Comparison of ENCODE assay signal across 29 mouse cellular contexts in the genomic region with DNA sequence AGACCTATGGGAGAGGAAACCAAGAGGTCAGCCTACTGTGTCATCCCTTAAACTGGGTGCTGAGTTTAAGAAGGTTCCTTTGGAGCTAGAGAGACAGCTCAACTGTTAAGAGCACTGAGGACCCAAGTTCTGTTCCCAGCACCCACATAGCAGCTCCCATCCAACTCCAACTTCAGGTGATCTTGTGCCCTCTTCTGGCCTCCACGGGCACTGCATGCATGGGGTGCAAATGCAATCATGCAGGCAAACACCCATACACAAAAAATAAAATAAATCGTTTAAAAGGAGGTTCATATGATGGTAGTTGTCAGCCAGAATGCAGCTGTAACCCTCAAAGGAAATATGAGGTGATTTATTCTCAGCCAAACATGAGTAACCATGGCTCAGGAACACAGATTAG. TPM values are rescaled to one million over a fixed set of nuclear protein-coding genes. Genes with fewer than 3 reads are reported as not detected.
A peak's percentile ranks its signal among the peaks of the same experiment; 100 is the strongest.
DNase-seq lines count a peak whose midpoint lies in the region; ATAC-seq and TF ChIP-seq lines count a peak whose summit lies in the region.
"Had no signal": no experiment of that assay in that cellular context is flagged by ENCODE, and none has a peak within 500 bp of the region (broad histone marks: within the 10 kb centered on the region; RNA-seq: fewer than 3 reads in every experiment).

No protein-coding gene starts in this region.

- peak; percentile 11; the same call in 1 of the 2 replicates for TF ChIP-seq CTCF in heart, postnatal 0 days (IDR thresholded peaks at IDR 0.05; ENCODE audit: low read depth)
- peak; percentile 26; the same call in 1 of the 2 replicates for TF ChIP-seq CTCF in liver, postnatal 0 days (IDR thresholded peaks at IDR 0.05; ENCODE audit: low read depth)
- peak; percentile 38 to 50 (median 41); a peak in 5 of 6 replicates for TF ChIP-seq CTCF in MEL (IDR thresholded peaks at IDR 0.05 in 2 of 3, conservative IDR thresholded peaks at IDR 0.05 in 1 of 3; ENCODE audit: control insufficient read depth in 1 of 3, insufficient read depth in 1 of 3, low read depth in 2 of 3, low read length in 3 of 3, poor library complexity in 1 of 3, severe bottlenecking in 1 of 3)
- TF ChIP-seq CTCF in stomach, postnatal 0 days (IDR thresholded peaks at IDR 0.05; ENCODE audit: low read depth): peak; percentile 31; the same call in 1 of the 2 replicates

- H3K27me3 ChIP-seq in heart, postnatal 0 days (ENCODE audit: control insufficient read depth, insufficient read depth, low read length): 0 out of 2 replicates have a peak, but pooled peaks cover 7% of the 10 kb centered on the region
- peaks cover 10% of the 10 kb centered on the region; the same call in 1 of the 2 replicates for H3K27me3 ChIP-seq in liver, postnatal 0 days (ENCODE audit: insufficient read depth, low read length)
- H3K27me3 ChIP-seq in MEL (ENCODE audit: control insufficient read depth in 1 of 2, insufficient read depth in 2 of 2, low read length in 2 of 2): peaks cover 5 to 6% of the 10 kb centered on the region in 2 experiments; a peak in 2 of 4 replicates
- no peaks in the 10 kb centered on the region for H3K27me3 ChIP-seq in stomach, postnatal 0 days (ENCODE audit: control insufficient read depth, insufficient read depth, low read length)

- H3K79me2 ChIP-seq in MEL (ENCODE audit: control insufficient read depth, insufficient read depth, low read length, poor library complexity): no peaks in the 10 kb centered on the region

- no peak overlapping the region for H3K4me2 ChIP-seq in heart, postnatal 0 days (ENCODE audit: low read depth, low read length)
- no peak overlapping the region for H3K4me2 ChIP-seq in liver, postnatal 0 days (ENCODE audit: low read depth, low read length)
- H3K4me2 ChIP-seq in stomach, postnatal 0 days (replicated peaks; ENCODE audit: low read depth): no peak overlapping the region
- H3K4me2 ChIP-seq: kidney, embryonic 15.5 days; liver, embryonic 13.5 days; midbrain, embryonic 11.5 days; neural tube, embryonic 15.5 days had no signal

- no peak for DNase-seq in heart, postnatal 0 days (ENCODE audit: low spot score)
- DNase-seq in heart, postnatal 4 days: no peak
- no peak for DNase-seq in liver, postnatal 0 days
- DNase-seq in liver (no peak), MEL (ENCODE audit: low read depth, low spot score) (peak; percentile 18)
- DNase-seq in stomach, postnatal 0 days (ENCODE audit: low spot score): no peak
- DNase-seq in adrenal gland, postnatal 14 days: no peak
- DNase-seq: adrenal gland, postnatal 36 days; cerebellum, adult 18-20 months; cerebellum, postnatal 14 days; heart, postnatal 10 days; kidney, postnatal 4 days; liver, embryonic 13.5 days had no signal

- no peak for TF ChIP-seq EP300 in heart, postnatal 0 days (IDR thresholded peaks at IDR 0.05; ENCODE audit: low read depth)
- no peak for TF ChIP-seq EP300 in liver, postnatal 0 days (IDR thresholded peaks at IDR 0.05; ENCODE audit: low read depth)
- TF ChIP-seq EP300 in MEL (IDR thresholded peaks at IDR 0.05; ENCODE audit: low read depth in 1 of 2, low read length in 2 of 2): no peak
- no peak for TF ChIP-seq EP300 in stomach, postnatal 0 days (optimal IDR thresholded peaks at IDR 0.05)

- H3K4me3 ChIP-seq in heart, postnatal 0 days (ENCODE audit: low read depth, low read length): no peak overlapping the region
- H3K4me3 ChIP-seq in liver, postnatal 0 days (ENCODE audit: low read depth, low read length): no peak overlapping the region
- H3K4me3 ChIP-seq in MEL (ENCODE audit: control insufficient read depth in 1 of 2, insufficient read depth in 1 of 2, low read depth in 2 of 2, low read length in 2 of 2): no peak overlapping the region
- H3K4me3 ChIP-seq in stomach, postnatal 0 days (ENCODE audit: low read depth, low read length): no peak overlapping the region
- H3K4me3 ChIP-seq: forebrain, embryonic 10.5 days; heart, embryonic 10.5 days; kidney, embryonic 15.5 days; limb, embryonic 10.5 days; liver, embryonic 13.5 days; neural tube, embryonic 15.5 days had no signal

- ATAC-seq in heart, postnatal 0 days (ENCODE audit: insufficient read depth, low read depth): no peak
- ATAC-seq in liver, postnatal 0 days: no peak
- ATAC-seq in stomach, postnatal 0 days (ENCODE audit: low FRiP score, low TSS enrichment): no peak
- ATAC-seq: hindbrain, postnatal 0 days; intestine, postnatal 0 days had no signal

- peak; percentile 17; the same call in 1 of the 2 replicates for TF ChIP-seq RAD21 in MEL (IDR thresholded peaks at IDR 0.05; ENCODE audit: low read depth, low read length)

- H3K9ac ChIP-seq in heart, postnatal 0 days (replicated peaks; ENCODE audit: low read depth, low read length): no peak overlapping the region
- no peak overlapping the region for H3K9ac ChIP-seq in liver, postnatal 0 days (replicated peaks)
- no peak overlapping the region for H3K9ac ChIP-seq in MEL (ENCODE audit: control insufficient read depth, low read depth, low read length, poor library complexity, severe bottlenecking)
- no peak overlapping the region for H3K9ac ChIP-seq in stomach, postnatal 0 days (ENCODE audit: low read length)
- H3K9ac ChIP-seq: kidney, embryonic 15.5 days; liver, embryonic 13.5 days; neural tube, embryonic 15.5 days had no signal

- no peaks in the 10 kb centered on the region for H3K9me3 ChIP-seq in heart, postnatal 0 days (replicated peaks; ENCODE audit: control insufficient read depth, low read length)
- H3K9me3 ChIP-seq in liver, postnatal 0 days (ENCODE audit: low read length): no peaks in the 10 kb centered on the region; the same call in 1 of the 2 replicates
- no peaks in the 10 kb centered on the region for H3K9me3 ChIP-seq in MEL (replicated peaks; ENCODE audit: insufficient read depth, low read length)
- H3K9me3 ChIP-seq in stomach, postnatal 0 days (ENCODE audit: control insufficient read depth, low read length): 0 out of 2 replicates have a peak, but pooled peaks cover 2% of the 10 kb centered on the region
- H3K9me3 ChIP-seq: heart, embryonic 10.5 days; kidney, embryonic 15.5 days; limb, embryonic 10.5 days; liver, embryonic 13.5 days; neural tube, embryonic 15.5 days had no signal

- H3K4me1 ChIP-seq in heart, postnatal 0 days (ENCODE audit: control insufficient read depth, insufficient read depth): no peaks in the 10 kb centered on the region
- no peaks in the 10 kb centered on the region for H3K4me1 ChIP-seq in liver, postnatal 0 days (ENCODE audit: insufficient read depth)
- H3K4me1 ChIP-seq in MEL (ENCODE audit: control insufficient read depth in 1 of 2, insufficient read depth in 2 of 2, low read length in 2 of 2): no peaks in the 10 kb centered on the region
- H3K4me1 ChIP-seq in stomach, postnatal 0 days (replicated peaks; ENCODE audit: control insufficient read depth, insufficient read depth): no peaks in the 10 kb centered on the region
- H3K4me1 ChIP-seq: liver, embryonic 13.5 days; neural tube, embryonic 15.5 days had no signal

- TF ChIP-seq POLR2A in MEL (IDR thresholded peaks at IDR 0.05; ENCODE audit: control insufficient read depth in 1 of 2, insufficient read depth in 1 of 2, low read depth in 1 of 2, low read length in 2 of 2, poor library complexity in 1 of 2): no peak

- H3K36me3 ChIP-seq in heart, postnatal 0 days (replicated peaks; ENCODE audit: control insufficient read depth, insufficient read depth, low read length): no peaks in the 10 kb centered on the region
- no peaks in the 10 kb centered on the region for H3K36me3 ChIP-seq in liver, postnatal 0 days (replicated peaks; ENCODE audit: insufficient read depth, low read length)
- no peaks in the 10 kb centered on the region for H3K36me3 ChIP-seq in MEL (ENCODE audit: control insufficient read depth in 1 of 2, insufficient read depth in 2 of 2, low read length in 2 of 2)
- H3K36me3 ChIP-seq in stomach, postnatal 0 days (ENCODE audit: control insufficient read depth, insufficient read depth, low read length): no peaks in the 10 kb centered on the region
- H3K36me3 ChIP-seq: forebrain, embryonic 10.5 days; heart, embryonic 10.5 days; kidney, embryonic 15.5 days; limb, embryonic 10.5 days; liver, embryonic 13.5 days; neural tube, embryonic 15.5 days had no signal

- 59% methylated on average over 2 of the region's 2 CpGs for WGBS in heart, postnatal 0 days
- 71% methylated on average over 2 of the region's 2 CpGs for WGBS in liver, postnatal 0 days (ENCODE audit: insufficient replicate concordance)
- 78% methylated on average over 2 of the region's 2 CpGs for WGBS in stomach, postnatal 0 days

- H3K27ac ChIP-seq in heart, postnatal 0 days (ENCODE audit: low read depth): no peak overlapping the region
- H3K27ac ChIP-seq in liver, postnatal 0 days (ENCODE audit: low read depth): no peak overlapping the region
- H3K27ac ChIP-seq in MEL (ENCODE audit: control insufficient read depth, low read depth, low read length): no peak overlapping the region
- H3K27ac ChIP-seq in stomach, postnatal 0 days (replicated peaks): no peak overlapping the region
- H3K27ac ChIP-seq: forebrain, embryonic 10.5 days; heart, embryonic 10.5 days; hindbrain, postnatal 0 days; kidney, embryonic 15.5 days; limb, embryonic 10.5 days; liver, embryonic 13.5 days; neural tube, embryonic 15.5 days had no signal

RNA-seq across cellular contexts. Expression of a gene that starts 21.0 kb away (rescaled TPM):
- 1.1 TPM in 1 of 2 replicates, not detected in the other for total RNA-seq in heart, postnatal 0 days (2014; rRNA removed; ENCODE audit: low replicate concordance)
- 0.05 TPM in 1 of 2 replicates, not detected in the other for polyA plus RNA-seq in heart, postnatal 0 days (2015; fragmentation: Nextera tagmentation; extraction: Ambion mirVana)
- total RNA-seq in heart, postnatal 4 days (2021): under 1 TPM in 1 of 2 experiments, not detected in 1; 0.14 TPM
- not detected in 2 replicates for polyA plus RNA-seq in liver, postnatal 0 days (2015; fragmentation: Nextera tagmentation; extraction: Ambion mirVana)
- total RNA-seq in MEL (2012; rRNA removed): 0.04 TPM in 1 of 2 replicates, not detected in the other
- polyA plus RNA-seq in MEL (2012; ENCODE audit: insufficient read depth in 1 of 2, insufficient read length in 2 of 2, low read depth in 1 of 2, low replicate concordance in 2 of 2, missing spikeins in 1 of 2): not detected
- 0.78 and 0.93 TPM in 2 replicates for polyA plus RNA-seq in stomach, postnatal 0 days (2015; fragmentation: Nextera tagmentation; extraction: Ambion mirVana)
- total RNA-seq in adrenal gland, postnatal 14 days (2021): not detected in 2 replicates
- total RNA-seq: adrenal gland, postnatal 36 days; gastrocnemius, adult 18-20 months; heart, postnatal 10 days; hindbrain, postnatal 0 days; layer of hippocampus, postnatal 10 days; left cerebral cortex, adult 8-10 months; megakaryocyte progenitor cell, adult 5-6 weeks; midbrain, postnatal 0 days had no signal
- polyA plus RNA-seq: forebrain, embryonic 10.5 days; gonadal fat pad, adult 2 months; hindbrain, postnatal 0 days; intestine, postnatal 0 days; kidney, embryonic 15.5 days; limb, embryonic 10.5 days; liver, embryonic 13.5 days; lung, embryonic 16.5 days; midbrain, embryonic 11.5 days; midbrain, postnatal 0 days; neural tube, embryonic 15.5 days; urinary bladder, adult 2 months had no signal

RNA-seq across cellular contexts. Expression of a gene that starts 24.9 kb away (rescaled TPM):
- total RNA-seq in heart, postnatal 0 days (2014; rRNA removed; ENCODE audit: low replicate concordance): 3.9 and 12.1 TPM in 2 replicates
- polyA plus RNA-seq in heart, postnatal 0 days (2015; fragmentation: Nextera tagmentation; extraction: Ambion mirVana): 5.8 and 6.5 TPM in 2 replicates
- total RNA-seq in heart, postnatal 4 days (2021): 1 to 10 TPM; 3.8 to 5.4 TPM
- 4.2 and 6.1 TPM in 2 replicates for polyA plus RNA-seq in liver, postnatal 0 days (2015; fragmentation: Nextera tagmentation; extraction: Ambion mirVana)
- total RNA-seq in MEL (2012; rRNA removed): 4.1 and 5.0 TPM in 2 replicates
- polyA plus RNA-seq in MEL (2012; ENCODE audit: insufficient read depth in 1 of 2, insufficient read length in 2 of 2, low read depth in 1 of 2, low replicate concordance in 2 of 2, missing spikeins in 1 of 2): 1 to 10 TPM in 1 of 2 experiments, not detected in 1; 3.5 TPM
- 6.5 and 7.5 TPM in 2 replicates for polyA plus RNA-seq in stomach, postnatal 0 days (2015; fragmentation: Nextera tagmentation; extraction: Ambion mirVana)
- total RNA-seq in adrenal gland, postnatal 14 days (2021): 6.5 and 6.6 TPM in 2 replicates

RNA-seq across cellular contexts. Expression of a gene that starts 48.9 kb away (rescaled TPM):
- total RNA-seq in heart, postnatal 0 days (2014; rRNA removed; ENCODE audit: low replicate concordance): 0.27 TPM in 1 of 2 replicates, not detected in the other
- 0.37 TPM in 1 of 2 replicates, not detected in the other for polyA plus RNA-seq in heart, postnatal 0 days (2015; fragmentation: Nextera tagmentation; extraction: Ambion mirVana)
- under 1 TPM in 1 of 2 experiments, not detected in 1; 0.36 TPM for total RNA-seq in heart, postnatal 4 days (2021)
- 117 and 135 TPM in 2 replicates for polyA plus RNA-seq in liver, postnatal 0 days (2015; fragmentation: Nextera tagmentation; extraction: Ambion mirVana)
- total RNA-seq in MEL (2012; rRNA removed): 7.4 and 11.8 TPM in 2 replicates
- 10 to 100 TPM in 1 of 2 experiments, not detected in 1; 19.9 TPM for polyA plus RNA-seq in MEL (2012; ENCODE audit: insufficient read depth in 1 of 2, insufficient read length in 2 of 2, low read depth in 1 of 2, low replicate concordance in 2 of 2, missing spikeins in 1 of 2)
- polyA plus RNA-seq in stomach, postnatal 0 days (2015; fragmentation: Nextera tagmentation; extraction: Ambion mirVana): 0.78 and 1.2 TPM in 2 replicates
- 1.2 and 9.0 TPM in 2 replicates for total RNA-seq in adrenal gland, postnatal 14 days (2021)
- total RNA-seq: gastrocnemius, adult 18-20 months; hindbrain, postnatal 0 days; layer of hippocampus, postnatal 10 days; left cerebral cortex, adult 8-10 months; midbrain, postnatal 0 days had no signal
- polyA plus RNA-seq: hindbrain, postnatal 0 days; midbrain, postnatal 0 days had no signal
